Mouse (Mus musculus) embryonic fibroblast, embryonic 13.5 days (primary cell): ENCODE results near the gene Tmub2.

Source experiments
- CTCF ChIP-seq: IDR thresholded peaks from 2 replicates; pipeline ENCODE4 v1.5.1; 2011; ENCODE audit warnings: mild to moderate bottlenecking, control low read depth, low read length, moderate library complexity, borderline replicate concordance; ENCODE audit not compliant: insufficient read depth
- POLR2A ChIP-seq: IDR thresholded peaks from 2 replicates; pipeline ENCODE4 v1.6.1; 2011; ENCODE audit warnings: low read depth, mild to moderate bottlenecking, control low read depth, low read length, moderate library complexity

DNA sequence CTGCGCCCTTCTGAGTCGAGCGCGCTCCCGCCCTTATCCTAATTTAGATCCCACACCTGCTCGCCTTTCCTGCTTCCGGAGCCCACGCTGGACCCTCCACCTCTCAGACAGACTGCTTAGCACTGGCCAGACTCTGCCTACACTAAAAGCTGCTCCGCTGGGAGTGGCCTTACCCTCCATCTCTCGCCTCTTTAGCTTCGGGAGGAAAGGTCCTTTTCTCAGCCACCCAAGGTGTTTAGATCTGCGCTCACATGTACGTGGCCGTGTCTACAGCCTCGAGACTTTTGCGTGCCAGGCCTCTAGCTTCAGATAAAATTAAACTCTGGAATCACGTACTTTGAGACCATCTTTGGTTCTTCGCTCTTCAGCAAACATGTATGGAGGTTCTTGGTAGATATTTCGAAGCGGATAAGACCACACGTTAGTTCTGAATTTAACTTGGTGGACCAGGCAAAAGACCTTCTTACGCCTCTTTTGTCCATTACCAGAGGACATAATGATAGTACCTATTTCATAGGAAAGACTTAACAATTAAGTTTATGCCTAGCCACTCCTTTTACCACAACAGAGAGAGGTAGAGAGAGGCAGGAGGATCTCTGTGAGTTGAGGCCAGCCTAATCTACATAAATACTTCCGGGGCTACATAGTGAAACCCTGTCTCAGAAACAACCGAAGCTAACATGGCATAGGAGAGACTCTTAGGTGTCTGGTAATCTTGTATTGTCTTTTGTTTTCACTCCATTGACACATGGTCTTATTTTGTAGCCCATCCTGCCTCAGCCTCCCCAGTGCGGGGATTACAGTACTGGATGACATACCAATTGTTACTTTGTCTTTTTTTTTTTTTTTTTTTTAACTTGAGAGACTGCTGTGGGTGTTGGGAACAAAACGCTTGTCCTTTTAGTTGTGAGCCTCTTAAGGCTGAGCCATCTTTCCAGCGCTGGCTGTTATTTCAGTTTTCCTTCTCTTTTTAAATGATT is 13.1 kb downstream of the Tmub2 start:
- TF ChIP-seq CTCF: no peak
- TF ChIP-seq POLR2A: no peak; the same call in 1 of the 2 replicates
